In genomic region chr14:31134015-31135000, GRCm38 (mm10) we compare ENCODE assay signal across 10 mouse cellular contexts. TPM values are rescaled to one million over a fixed set of nuclear protein-coding genes. Genes with fewer than 3 reads are reported as not detected.
DNase-seq lines count a peak whose midpoint lies in the region; ATAC-seq and TF ChIP-seq lines count a peak whose summit lies in the region.
"Had no signal": no experiment of that assay in that cellular context is flagged by ENCODE, and none has a peak within 500 bp of the region (broad histone marks: within the 10 kb centered on the region; RNA-seq: fewer than 3 reads in every experiment).

No protein-coding gene starts in this region.

- 85% methylated on average over 25 of the region's 25 CpGs for WGBS in kidney, adult 2 months
- WGBS in stomach, embryonic 15.5 days = 82% methylated on average over 25 of the region's 25 CpGs

- TF ChIP-seq POLR2A in kidney, adult 2 months (IDR thresholded peaks at IDR 0.05; ENCODE audit: low read depth, low read length) = no peak

- no peaks in the 10 kb centered on the region for H3K4me1 ChIP-seq in kidney, adult 2 months (ENCODE audit: control insufficient read depth, insufficient read depth, low read length)
- H3K4me1 ChIP-seq in stomach, embryonic 15.5 days = peaks cover 43% of the 10 kb centered on the region

- H3K4me3 ChIP-seq in kidney, adult 2 months (ENCODE audit: insufficient read depth, low read depth, low read length) = no peak overlapping the region
- H3K4me3 ChIP-seq in stomach, embryonic 15.5 days (replicated peaks) = no peak overlapping the region
- H3K4me3 ChIP-seq: left cerebral cortex, adult 2 months had no signal

- H3K9me3 ChIP-seq in stomach, embryonic 15.5 days = no peaks in the 10 kb centered on the region

- no peak overlapping the region for H3K27ac ChIP-seq in kidney, adult 2 months (ENCODE audit: insufficient read depth, low read depth, low read length)
- peak overlapping the region; percentile 89 for H3K27ac ChIP-seq in stomach, embryonic 15.5 days
- H3K27ac ChIP-seq: left cerebral cortex, adult 2 months had no signal

- no peak for TF ChIP-seq CTCF in kidney, adult 2 months (conservative IDR thresholded peaks at IDR 0.05; ENCODE audit: insufficient read depth, insufficient read length, low read depth, low read length)

- DNase-seq in adrenal gland, adult (ENCODE audit: inconsistent age in 2 of 2, low spot score in 1 of 2) = peak; percentile 44 to 60
- DNase-seq in adrenal gland, postnatal 36 days = no peak
- DNase-seq in kidney, adult 2 months = peak; percentile 40
- no peak for DNase-seq in kidney, postnatal 25 days
- peak; percentile 4 for DNase-seq in ovary, postnatal 36 days (ENCODE audit: low spot score)
- DNase-seq in ovary, postnatal 14 days (ENCODE audit: low spot score) = no peak
- no peak for DNase-seq in gastrocnemius, postnatal 10 days

- no peaks in the 10 kb centered on the region for H3K36me3 ChIP-seq in kidney, adult 2 months (ENCODE audit: control insufficient read depth, insufficient read depth, low read length)
- peaks cover 47% of the 10 kb centered on the region for H3K36me3 ChIP-seq in stomach, embryonic 15.5 days

- peak overlapping the region; percentile 75 for H3K4me2 ChIP-seq in stomach, embryonic 15.5 days

- ATAC-seq in stomach, embryonic 15.5 days (ENCODE audit: insufficient read depth, low FRiP score, low read depth) = no peak
- ATAC-seq: Patski had no signal

- H3K27me3 ChIP-seq in kidney, adult 2 months (replicated peaks; ENCODE audit: control insufficient read depth, insufficient read depth, low read length) = no peaks in the 10 kb centered on the region
- no peaks in the 10 kb centered on the region for H3K27me3 ChIP-seq in stomach, embryonic 15.5 days (replicated peaks)
- H3K27me3 ChIP-seq: Patski had no signal

- no peak overlapping the region for H3K9ac ChIP-seq in stomach, embryonic 15.5 days

RNA-seq across cellular contexts. Expression of gene Nt5dc2, which starts 3.5 kb away (rescaled TPM):
- 10 to 100 TPM; 24.0 to 29.3 TPM for total RNA-seq in adrenal gland, postnatal 36 days (2021)
- 56.2 and 62.4 TPM in 2 replicates for polyA plus RNA-seq in kidney, adult 2 months (2012; rRNA removed)
- polyA plus RNA-seq in stomach, embryonic 15.5 days (2015; fragmentation: Nextera tagmentation; extraction: Ambion mirVana) = 367 and 372 TPM in 2 replicates
- 10 to 100 TPM; 14.2 to 14.5 TPM for total RNA-seq in gastrocnemius, postnatal 10 days (2021)

RNA-seq across cellular contexts. Expression of gene Smim4, which starts 5.6 kb away (rescaled TPM):
- total RNA-seq in adrenal gland, postnatal 36 days (2021) = 10 to 100 TPM; 50.5 to 85.0 TPM
- 128 and 158 TPM in 2 replicates for polyA plus RNA-seq in kidney, adult 2 months (2012; rRNA removed)
- 70.9 and 77.2 TPM in 2 replicates for polyA plus RNA-seq in stomach, embryonic 15.5 days (2015; fragmentation: Nextera tagmentation; extraction: Ambion mirVana)
- 10 to 100 TPM; 39.5 to 43.0 TPM for total RNA-seq in gastrocnemius, postnatal 10 days (2021)

RNA-seq across cellular contexts. Expression of gene Stab1, which starts 34.1 kb away (rescaled TPM):
- total RNA-seq in adrenal gland, postnatal 36 days (2021) = 10 to 100 TPM; 61.7 to 88.5 TPM
- polyA plus RNA-seq in kidney, adult 2 months (2012; rRNA removed) = 41.5 and 46.8 TPM in 2 replicates
- 35.0 and 38.5 TPM in 2 replicates for polyA plus RNA-seq in stomach, embryonic 15.5 days (2015; fragmentation: Nextera tagmentation; extraction: Ambion mirVana)
- total RNA-seq in gastrocnemius, postnatal 10 days (2021) = 10 to 100 TPM; 45.3 to 54.3 TPM

Comparison
In these comparisons a context has a peak if more than half of its experiments do, and no peak if none do; other contexts are left out.
1. DNase-seq: peak in adrenal gland, adult (2 of 2), kidney, adult 2 months (single experiment) and ovary, postnatal 36 days (single experiment); none in adrenal gland, postnatal 36 days (0 of 2), kidney, postnatal 25 days (0 of 2), ovary, postnatal 14 days (single experiment) and gastrocnemius, postnatal 10 days (single experiment).